Mouse (Mus musculus) brain, embryonic 14.5 days (tissue): ENCODE measurements around the gene Fam120b.

Source experiments
- CTCF ChIP-seq: fragments of 200-500 bp; IDR thresholded peaks from 2 replicates; pipeline ENCODE4 v1.5.1; 2012; ENCODE audit warnings: inconsistent platforms, mild to moderate bottlenecking, moderate library complexity, borderline replicate concordance; ENCODE audit not compliant: insufficient read depth, insufficient read length; ENCODE audit errors: extremely low read depth
- POLR2A ChIP-seq: fragments of 200-500 bp; IDR thresholded peaks from 2 replicates; pipeline ENCODE4 v1.6.1; 2012; ENCODE audit warnings: mild to moderate bottlenecking, inconsistent platforms, borderline replicate concordance; ENCODE audit not compliant: poor library complexity, insufficient read depth, insufficient read length, severe bottlenecking; ENCODE audit errors: extremely low read depth

DNA sequence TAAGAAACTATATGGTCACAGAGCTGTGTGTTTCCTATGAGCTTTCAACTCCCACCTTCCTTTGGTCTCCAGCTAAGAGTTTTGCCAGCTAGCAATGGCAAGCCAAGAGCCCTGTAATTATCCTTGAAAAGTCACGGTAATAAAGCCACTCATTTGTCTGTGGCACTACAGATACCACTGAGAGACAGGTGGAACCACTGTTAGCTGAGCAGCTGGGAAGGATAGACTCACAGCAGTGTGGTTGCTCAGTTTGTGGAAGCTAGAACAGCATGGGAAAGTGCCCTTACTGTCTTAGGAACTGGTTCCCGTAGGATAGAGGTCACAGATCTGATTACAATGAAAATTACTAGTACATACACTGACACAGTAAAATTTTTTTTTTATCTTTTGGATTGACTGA lies 45.9 kb upstream of the Fam120b start:
- TF ChIP-seq CTCF (no peak), POLR2A (no peak)
